Mouse (Mus musculus) CH12.LX (cell line): ENCODE measurements at regions not wholly inside any gene's neighbourhood (a gene's known extent, or its start where the extent isn't known, plus 50 kb on each side); places are given as distances from the start of the nearest gene placed in this dataset.

ENCODE experiments used
- BHLHE40 ChIP-seq: IDR thresholded peaks from 2 replicates; pipeline ENCODE4 v1.6.1; 2011; ENCODE audit warnings: mild to moderate bottlenecking, low read depth, low read length, improper control_type of control experiment
- CTCF ChIP-seq, 2 experiments: IDR thresholded peaks in 1 of 2; conservative IDR thresholded peaks in 1 of 2; 2 replicates each; pipeline ENCODE4 v1.5.1; 2011 to 2012; ENCODE audit warnings: low read depth in 2 of 2, low read length in 2 of 2, improper control_type of control experiment in 1 of 2, inconsistent platforms in 1 of 2, mild to moderate bottlenecking in 1 of 2, moderate library complexity in 1 of 2
- MEF2A ChIP-seq: IDR thresholded peaks from 2 replicates; pipeline ENCODE4 v1.6.1; 2014; ENCODE audit warnings: low read depth, mild to moderate bottlenecking, inconsistent platforms, low read length, improper control_type of control experiment, borderline replicate concordance
- PAX5 ChIP-seq: IDR thresholded peaks from 2 replicates; pipeline ENCODE4 v1.6.1; 2012; ENCODE audit warnings: low read length, inconsistent platforms, mixed read lengths
- POLR2A ChIP-seq: IDR thresholded peaks from 2 replicates; pipeline ENCODE4 v1.6.1; 2011; ENCODE audit warnings: low read depth, mild to moderate bottlenecking, improper control_type of control experiment, low read length
- TBP ChIP-seq: conservative IDR thresholded peaks from 2 replicates; pipeline ENCODE4 v1.6.1; 2011; ENCODE audit warnings: low read depth, low read length, improper control_type of control experiment
- UBTF ChIP-seq: IDR thresholded peaks from 2 replicates; pipeline ENCODE4 v1.6.1; 2012; ENCODE audit warnings: low read depth, mild to moderate bottlenecking, inconsistent platforms, low read length, improper control_type of control experiment, moderate library complexity

GRCm38 (mm10) chr11:18621777-18622176, 397.0 kb downstream of the Meis1 start:
- TF ChIP-seq CTCF (conservative IDR thresholded peaks at IDR 0.05 in 1 of 2, IDR thresholded peaks at IDR 0.05 in 1 of 2; ENCODE audit: low read depth in 2 of 2, low read length in 2 of 2), result no peak
- no peak for TF ChIP-seq POLR2A
- TF ChIP-seq MEF2A, result no peak
- TF ChIP-seq BHLHE40, result no peak
- no peak for TF ChIP-seq TBP
- TF ChIP-seq UBTF, result no peak
- TF ChIP-seq PAX5, result no peak
